Mouse (Mus musculus) heart, adult 9 months (tissue): ENCODE measurements at regions not wholly inside any gene's neighbourhood (a gene's known extent, or its start where the extent isn't known, plus 50 kb on each side); places are given as distances from the start of the nearest gene placed in this dataset.

ENCODE experiments used
- DNase-seq, 2 experiments: peaks; one replicate each; pipeline ENCODE4 v3.0.0; 2022; ENCODE audit warnings: low spot score in 2 of 2

DNA sequence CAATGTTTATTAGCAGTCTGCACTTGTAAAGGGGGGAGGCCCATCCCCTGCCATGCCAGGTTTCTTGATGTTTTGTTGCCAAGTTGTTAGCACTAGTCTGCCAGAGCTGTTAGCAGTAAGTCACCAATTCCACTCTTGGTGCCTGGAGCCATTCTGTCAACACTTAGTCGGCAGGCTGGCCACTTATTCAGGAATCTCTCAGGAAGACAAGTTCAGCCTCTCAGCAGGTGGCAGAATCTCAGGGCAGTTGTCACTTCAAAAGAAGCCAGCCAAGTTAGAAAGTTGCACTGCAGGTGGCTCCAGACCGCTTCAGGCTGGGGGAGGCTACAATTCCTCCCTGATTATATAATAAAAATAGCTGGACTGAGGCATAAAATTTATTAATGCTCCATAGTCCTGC lies 424.2 kb downstream of the Cdh10 start:
- DNase-seq: peak; percentile 5

DNA sequence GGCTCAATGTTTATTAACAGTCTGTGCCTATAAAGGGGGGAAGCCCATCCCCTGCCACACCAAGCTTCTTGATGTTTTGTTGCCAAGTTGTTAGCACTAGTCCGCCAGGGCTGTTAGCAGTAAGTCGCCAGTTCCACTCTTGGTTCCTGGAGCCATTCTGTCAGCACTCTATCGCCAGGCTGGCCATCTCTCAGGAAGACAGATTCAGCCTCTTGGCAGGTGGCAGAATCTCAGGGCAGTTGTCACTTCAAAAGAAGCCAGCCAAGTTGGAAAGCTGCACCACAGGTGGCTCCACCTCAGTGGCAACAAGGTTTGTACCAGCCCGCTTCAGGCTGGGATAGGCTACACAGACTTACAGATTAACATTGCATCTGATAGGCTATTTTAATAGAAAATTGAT lies 428.7 kb downstream of the Cdh10 start:
- no peak for DNase-seq

DNA sequence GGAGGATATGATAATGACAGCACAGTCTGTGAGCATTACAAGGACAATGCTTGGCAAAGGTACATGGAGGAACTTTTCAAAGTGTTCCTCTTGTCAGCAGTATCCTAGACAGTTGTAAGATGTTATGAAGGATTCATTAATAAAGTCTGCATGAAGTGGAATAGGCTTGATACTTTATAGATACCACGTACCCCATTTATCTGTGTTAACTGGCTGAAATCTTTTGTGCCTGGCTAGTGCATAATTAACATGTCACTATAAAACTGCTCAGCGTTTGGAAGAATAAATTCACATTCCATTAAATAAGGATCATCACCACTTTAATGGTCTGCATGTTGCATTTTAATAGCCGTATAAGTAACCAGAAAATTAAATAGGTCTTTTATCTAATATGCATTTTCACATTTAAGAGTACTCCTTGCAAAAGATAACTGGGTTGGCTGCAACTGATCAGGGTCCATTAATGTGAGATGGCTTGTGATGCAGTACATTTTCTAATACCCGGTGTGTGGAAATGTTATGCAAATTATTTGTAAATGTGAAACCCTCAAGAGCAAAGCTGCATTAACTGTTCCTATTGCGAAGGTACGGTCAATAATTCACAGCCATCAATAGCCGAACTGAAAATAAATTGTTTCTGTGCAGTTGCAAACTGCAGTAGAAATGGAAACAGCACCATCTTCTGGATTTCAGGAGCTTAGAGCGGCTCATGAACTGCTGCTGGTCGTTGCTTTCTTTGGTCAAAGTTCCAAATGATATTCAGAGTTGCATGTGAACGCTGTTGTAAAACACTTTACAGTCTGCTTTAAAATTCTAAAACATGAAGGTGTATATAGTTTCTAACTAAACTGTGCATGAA lies 457.4 kb downstream of the Cdh10 start:
- no peak for DNase-seq

DNA sequence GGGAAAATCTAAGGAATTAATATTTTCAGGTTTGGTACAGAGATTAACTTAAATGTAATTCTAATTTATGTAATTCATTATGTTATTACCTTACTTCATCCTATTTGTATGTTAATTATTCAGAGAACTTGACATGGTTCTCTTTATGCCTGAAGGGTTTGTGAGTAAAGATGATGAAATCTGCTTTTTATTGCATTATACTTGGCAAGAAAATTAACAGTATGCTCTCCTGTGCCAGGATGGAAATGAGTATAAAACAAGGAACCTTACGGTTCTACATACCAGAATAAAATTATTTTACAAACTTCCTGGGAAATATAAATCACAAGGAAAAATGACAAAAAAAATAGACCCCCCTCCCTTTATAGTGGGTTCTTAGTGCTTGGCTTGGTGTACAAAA lies 497.6 kb downstream of the Cdh10 start:
- DNase-seq: no peak

DNA sequence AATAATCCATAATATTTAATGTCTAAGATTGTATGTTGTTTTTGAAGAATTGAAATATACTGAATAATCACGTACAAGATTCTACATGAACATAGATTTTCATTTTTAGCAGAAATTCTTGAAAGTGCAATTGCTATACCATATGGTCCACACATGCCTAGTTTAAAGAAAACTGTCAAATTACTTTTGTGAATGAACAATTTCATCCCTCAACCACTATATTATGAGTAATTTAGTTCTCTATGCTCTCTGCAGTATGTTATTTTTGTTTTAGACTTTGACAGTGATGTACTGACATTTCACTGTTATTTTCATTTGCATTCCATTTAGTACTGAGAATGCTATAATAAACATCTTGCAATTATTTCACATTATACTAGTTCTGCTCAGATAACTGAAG lies 537.6 kb downstream of the Cdh10 start:
- DNase-seq: no peak

DNA sequence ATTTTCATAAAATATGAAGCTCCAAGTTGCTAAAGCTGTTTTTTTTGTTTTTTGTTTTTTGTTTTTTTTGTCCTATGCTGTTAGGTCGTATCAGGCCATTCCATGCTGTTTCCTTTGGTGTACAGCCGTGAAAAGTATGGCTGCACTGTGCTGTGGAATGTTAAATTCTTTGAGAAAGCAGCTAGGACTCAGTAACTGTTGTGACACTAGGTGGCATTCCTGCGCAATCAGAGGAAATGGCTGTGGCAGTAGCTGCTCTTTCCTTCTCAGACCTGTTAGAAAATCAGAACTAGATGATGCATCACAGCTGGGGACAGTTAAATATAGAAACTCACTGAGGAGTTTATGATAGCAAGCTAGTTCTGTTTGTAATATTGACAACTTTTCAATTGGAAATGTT lies 541.9 kb downstream of the Cdh10 start:
- no peak for DNase-seq

DNA sequence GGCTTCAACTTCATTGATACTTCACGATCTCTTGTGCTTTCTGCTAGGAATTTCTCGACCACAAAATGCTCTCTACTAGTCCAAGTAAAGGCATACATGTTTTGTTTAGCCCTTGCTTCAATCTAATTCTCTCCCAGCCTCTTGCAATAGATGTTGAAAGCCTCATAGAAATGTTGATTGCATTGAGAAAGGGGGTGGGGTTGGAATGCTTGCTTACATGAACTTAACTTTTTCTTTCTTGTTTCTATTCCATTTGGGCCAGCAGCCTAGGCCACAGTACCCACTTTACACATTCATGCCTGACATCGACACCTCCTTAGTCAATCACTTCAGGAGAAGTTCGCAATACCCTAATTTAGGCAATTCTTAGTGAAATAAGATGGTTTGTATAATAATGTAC lies 571.2 kb downstream of the Cdh10 start:
- no peak for DNase-seq

DNA sequence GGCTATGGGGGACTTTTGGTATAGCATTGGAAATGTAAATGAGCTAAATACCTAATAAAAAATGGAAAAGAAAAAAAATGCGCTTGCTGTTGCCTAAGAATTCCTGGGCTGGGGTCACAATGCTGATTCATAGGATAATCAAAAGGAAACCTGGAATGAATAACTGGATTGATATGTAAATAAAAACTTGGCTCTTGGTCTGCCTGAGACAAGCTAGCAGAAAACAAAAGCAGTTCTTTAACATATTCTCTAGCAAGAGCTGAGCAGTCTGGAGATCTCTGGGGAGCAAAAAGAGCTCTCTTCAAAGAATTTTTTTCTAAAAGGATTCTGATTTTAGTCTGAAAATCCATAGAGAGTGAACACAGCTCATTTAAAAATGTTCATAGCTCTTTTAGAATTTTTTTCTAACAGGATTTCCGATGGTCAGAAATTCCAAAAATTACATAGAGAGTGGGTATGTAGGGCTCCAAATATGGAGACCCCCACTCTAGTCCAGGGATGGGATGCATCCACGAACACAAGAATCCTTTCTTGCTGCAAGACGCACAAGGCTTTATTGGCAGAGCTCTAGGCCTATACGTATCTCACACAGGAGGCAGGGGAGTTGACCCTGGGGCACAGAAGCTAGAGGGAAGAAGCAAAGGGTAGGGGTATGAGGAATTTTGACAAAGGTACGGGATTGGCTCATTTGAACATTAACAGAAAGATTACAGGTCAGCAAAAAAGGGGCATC lies 572.7 kb downstream of the Cdh10 start:
- DNase-seq: no peak

DNA sequence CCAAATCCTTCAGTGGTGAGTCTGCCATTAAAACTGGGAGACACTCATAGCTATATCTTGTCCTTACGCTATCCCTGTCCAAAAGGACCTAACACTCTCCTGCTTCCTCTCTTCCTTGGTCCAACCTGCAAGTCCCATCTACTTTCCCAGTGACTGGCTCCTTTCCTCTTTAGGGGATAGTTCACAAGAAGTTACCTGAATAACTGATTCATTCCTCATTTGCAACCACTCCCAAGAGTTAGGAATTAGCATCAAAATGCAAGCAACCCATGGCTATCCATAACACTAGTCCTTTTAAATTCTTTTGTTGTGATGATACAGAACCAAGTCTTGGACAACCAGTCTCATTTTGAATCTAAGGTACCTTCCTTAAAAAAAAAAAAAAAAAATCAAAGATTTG lies 576.9 kb downstream of the Cdh10 start:
- DNase-seq: no peak
